Mouse (Mus musculus): ENCODE data around the gene Spesp1.

DNA sequence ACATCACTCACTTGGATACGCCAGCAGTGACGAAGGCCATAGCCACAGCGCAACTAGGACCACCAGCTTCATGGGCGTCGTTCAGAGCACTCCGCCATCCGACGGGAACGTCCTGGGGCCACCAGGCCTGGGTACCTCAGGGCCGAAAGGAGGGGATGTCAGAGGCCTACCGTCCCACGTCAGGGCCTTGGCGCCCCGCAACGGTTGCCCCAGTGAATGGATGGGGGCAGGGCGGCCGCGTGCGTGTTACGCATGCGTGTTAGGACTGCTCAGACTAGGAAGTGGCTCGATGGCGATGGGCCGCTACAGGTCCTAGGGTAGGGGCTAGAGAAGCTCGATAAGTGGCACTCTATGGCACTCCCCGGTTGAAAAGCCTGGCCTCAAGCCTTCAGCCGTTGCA, at the start of gene Spesp1:
- TF ChIP-seq CTCF (IDR thresholded peaks at IDR 0.05; ENCODE audit: control insufficient read depth, insufficient read depth, insufficient replicate concordance, low read depth, low read length) = no peak; the same call in 1 of the 2 replicates
- peak; percentile 98 for TF ChIP-seq POLR2A (IDR thresholded peaks at IDR 0.05; ENCODE audit: control insufficient read depth, low read depth, low read length)
